Mouse (Mus musculus): ENCODE results near the gene L2hgdh. TPM values are rescaled to one million over a fixed set of nuclear protein-coding genes. Genes with fewer than 3 reads are reported as not detected.
A peak's percentile ranks its signal among the peaks of the same experiment; 100 is the strongest.

Gene L2hgdh
- polyA plus RNA-seq (2015; fragmentation: Nextera tagmentation; extraction: Ambion mirVana), result 21.3 and 22.8 TPM in 2 replicates

DNA sequence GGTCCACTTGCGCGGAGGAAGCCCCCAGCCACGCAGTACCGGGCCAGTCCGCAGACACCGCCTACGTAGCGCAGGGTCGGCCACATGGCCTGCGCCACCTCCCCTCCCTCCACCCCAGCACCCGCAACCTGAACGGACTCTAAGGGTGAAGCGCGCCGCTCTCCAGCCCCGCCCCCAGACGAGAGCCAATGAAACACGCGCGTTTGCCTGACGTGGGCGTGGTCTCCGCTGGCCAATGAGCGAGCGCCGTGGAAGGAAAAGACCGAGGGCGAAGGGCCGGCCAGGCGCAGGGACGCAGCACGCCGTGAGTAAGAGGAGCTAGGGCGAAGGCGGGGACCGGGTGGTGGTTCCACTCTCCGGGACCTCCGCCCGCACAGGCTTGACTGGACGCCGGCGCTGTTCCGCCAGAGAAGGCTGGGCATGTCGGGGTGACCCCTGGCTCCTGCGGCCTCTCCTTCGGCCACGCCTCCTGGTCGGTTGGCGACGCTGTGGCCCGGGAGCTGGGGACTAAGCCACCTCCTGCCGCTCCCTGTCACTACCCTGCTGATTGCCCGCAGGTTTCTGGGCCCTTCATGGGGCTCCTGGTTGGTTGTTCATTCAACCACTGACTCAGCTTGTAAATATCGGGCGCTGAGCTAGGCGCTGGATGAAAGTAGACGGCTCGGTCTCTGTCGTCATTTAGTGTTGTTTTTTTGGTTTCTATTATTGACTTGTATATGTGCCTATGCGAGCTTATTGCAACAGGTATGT, at the start of gene L2hgdh, which contains the start of gene Atp5s:
TSS of gene L2hgdh (minus strand) at position 163 of the 750 bp plus-strand sequence.
TSS of gene Atp5s (plus strand) at position 240 of the 750 bp plus-strand sequence.
- peak within 1 kb of the TSS; percentile 88 for H3K4me2 ChIP-seq (ENCODE audit: low read depth, low read length)
- H3K36me3 ChIP-seq (ENCODE audit: control insufficient read depth, insufficient read depth, low read length), result 0 out of 2 replicates have a peak, but pooled peaks cover 7% of the 10 kb centered on the region
- peak within 1 kb of the TSS; percentile 83 for H3K9ac ChIP-seq (ENCODE audit: low read depth, low read length)
- no peaks in the 10 kb centered on the region for H3K9me3 ChIP-seq (ENCODE audit: control insufficient read depth, low read length)
- ATAC-seq, result peak; percentile 97
- peak within 1 kb of the TSS; percentile 85 for H3K4me3 ChIP-seq (ENCODE audit: low read length)
- under 1% methylated on average over 60 of the region's 60 CpGs for WGBS
- H3K27me3 ChIP-seq (replicated peaks; ENCODE audit: control insufficient read depth, insufficient read depth, low read length), result no peaks in the 10 kb centered on the region
- peak within 1 kb of the TSS; percentile 96 for H3K27ac ChIP-seq (ENCODE audit: low read length)
- H3K4me1 ChIP-seq (ENCODE audit: control insufficient read depth, insufficient read depth, low read length), result peaks cover 16% of the 10 kb centered on the region

DNA sequence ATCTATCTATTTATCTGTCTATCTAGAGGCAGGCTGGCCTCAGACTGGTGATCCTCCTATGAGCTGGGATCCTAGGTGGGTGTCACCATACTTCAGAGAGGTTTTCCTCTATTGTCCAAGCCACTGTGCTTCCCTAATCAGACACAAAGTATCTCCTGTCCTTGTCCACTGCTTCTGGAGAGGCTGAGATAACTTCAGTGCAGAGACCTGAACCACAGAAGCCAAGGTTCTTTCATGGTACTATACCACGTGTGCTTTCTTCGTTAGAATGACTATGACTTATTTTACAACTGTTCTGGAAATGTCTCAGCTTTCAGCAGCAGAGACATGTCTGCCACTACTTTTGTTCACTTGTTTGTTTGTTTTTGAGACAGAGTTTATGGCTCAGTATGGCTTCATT, 44.2 kb upstream of the L2hgdh start:
- Histone ChIP-seq H3K4me1 (ENCODE audit: control insufficient read depth, insufficient read depth, low read length) (peaks cover 9% of the 10 kb centered on the region; the same call in 1 of the 2 replicates), H3K36me3 (ENCODE audit: control insufficient read depth, insufficient read depth, low read length) (no peaks in the 10 kb centered on the region), H3K27me3 (replicated peaks; ENCODE audit: control insufficient read depth, insufficient read depth, low read length) (no peaks in the 10 kb centered on the region), H3K9me3 (ENCODE audit: control insufficient read depth, low read length) (no peaks in the 10 kb centered on the region; the same call in 1 of the 2 replicates), H3K4me2 (ENCODE audit: low read depth, low read length) (no peak overlapping the region), H3K9ac (ENCODE audit: low read depth, low read length) (no peak overlapping the region), H3K27ac (ENCODE audit: low read length) (no peak overlapping the region), H3K4me3 (ENCODE audit: low read length) (no peak overlapping the region)
- no peak for ATAC-seq
- WGBS, result 85% methylated on average over 2 of the region's 2 CpGs

DNA sequence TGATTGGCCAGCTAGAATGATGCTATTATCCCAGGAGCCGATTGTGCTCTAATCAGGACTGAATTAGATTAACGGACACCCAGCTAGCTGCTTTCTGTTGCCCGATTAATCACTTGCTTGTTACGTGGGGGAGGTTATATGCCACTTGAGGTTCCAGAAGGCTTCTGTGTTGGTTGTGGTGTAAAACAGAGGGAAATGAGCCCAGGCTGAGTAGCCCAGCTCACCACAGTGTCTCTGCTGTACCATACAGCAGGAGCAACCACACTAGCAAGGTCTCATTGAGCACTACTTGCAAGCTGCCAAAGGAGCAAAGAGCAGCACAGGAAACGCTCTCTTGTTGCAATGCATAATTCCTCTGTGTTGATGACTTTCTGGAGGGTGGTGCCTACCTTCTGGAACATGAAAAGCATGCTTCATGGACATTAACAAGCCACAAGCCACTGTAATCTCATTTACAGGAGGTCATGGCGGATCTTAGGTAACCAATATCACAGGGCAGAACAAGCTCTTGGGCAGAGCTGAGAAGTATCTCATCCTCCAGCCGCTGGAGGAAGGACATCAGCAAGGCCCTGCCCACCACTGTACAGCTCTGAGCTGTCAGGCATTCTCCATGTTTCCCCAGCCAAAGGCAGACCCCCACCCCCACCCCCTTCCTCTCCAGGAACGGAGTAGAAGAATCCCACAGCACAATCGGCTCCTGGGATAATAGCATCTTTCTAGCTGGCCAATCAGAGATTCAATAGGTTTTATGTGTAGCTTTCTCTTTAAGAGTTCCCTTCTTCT, 43.0 kb upstream of the L2hgdh start:
- 56% methylated on average over 9 of the region's 9 CpGs for WGBS
- Histone ChIP-seq H3K4me3 (ENCODE audit: low read length) (no peak overlapping the region), H3K27ac (ENCODE audit: low read length) (no peak overlapping the region), H3K9ac (ENCODE audit: low read depth, low read length) (no peak overlapping the region), H3K27me3 (replicated peaks; ENCODE audit: control insufficient read depth, insufficient read depth, low read length) (no peaks in the 10 kb centered on the region), H3K36me3 (ENCODE audit: control insufficient read depth, insufficient read depth, low read length) (no peaks in the 10 kb centered on the region), H3K4me1 (ENCODE audit: control insufficient read depth, insufficient read depth, low read length) (peaks cover 9% of the 10 kb centered on the region; the same call in 1 of the 2 replicates), H3K4me2 (ENCODE audit: low read depth, low read length) (no peak overlapping the region), H3K9me3 (ENCODE audit: control insufficient read depth, low read length) (no peaks in the 10 kb centered on the region; the same call in 1 of the 2 replicates)
- ATAC-seq, result no peak

DNA sequence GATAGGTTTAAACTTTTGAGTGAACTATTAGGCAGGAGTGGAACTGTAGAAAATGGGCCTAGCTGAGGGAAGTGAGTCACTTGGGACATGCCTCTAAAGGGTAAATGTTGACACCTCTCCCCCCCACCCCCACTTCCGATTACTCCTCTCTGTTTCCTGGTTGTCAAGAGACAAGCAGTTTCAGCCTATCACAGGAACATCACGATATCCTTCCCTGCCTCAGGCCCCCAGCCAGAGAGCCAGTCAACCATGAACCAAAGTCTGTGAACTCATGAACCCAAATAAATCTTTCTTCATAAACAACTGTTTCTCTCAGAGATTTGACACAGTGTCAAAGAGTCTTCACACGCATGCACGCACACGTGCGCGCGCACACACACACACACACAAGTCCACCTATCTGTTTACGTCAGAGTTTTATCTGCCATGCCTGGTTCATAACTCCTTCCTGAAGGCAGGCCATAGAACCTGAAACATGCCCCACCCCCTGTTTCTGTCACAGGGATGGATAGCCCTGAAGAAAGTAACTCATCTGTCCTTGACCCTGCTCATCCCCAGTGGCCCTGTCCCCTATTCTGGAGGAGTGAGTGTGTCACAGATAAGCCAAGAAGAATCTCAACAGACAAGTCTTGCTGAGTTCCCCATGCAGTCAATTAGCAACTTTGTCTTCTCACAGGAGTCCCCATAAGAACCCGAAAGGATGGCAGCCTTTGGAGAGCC, 41.7 kb upstream of the L2hgdh start:
- no peaks in the 10 kb centered on the region for H3K36me3 ChIP-seq (ENCODE audit: control insufficient read depth, insufficient read depth, low read length)
- WGBS, result 72% methylated on average over 10 of the region's 10 CpGs
- no peak overlapping the region for H3K27ac ChIP-seq (ENCODE audit: low read length)
- peaks cover 9% of the 10 kb centered on the region; the same call in 1 of the 2 replicates for H3K4me1 ChIP-seq (ENCODE audit: control insufficient read depth, insufficient read depth, low read length)
- no peak for ATAC-seq
- no peak overlapping the region for H3K4me2 ChIP-seq (ENCODE audit: low read depth, low read length)
- no peaks in the 10 kb centered on the region for H3K27me3 ChIP-seq (replicated peaks; ENCODE audit: control insufficient read depth, insufficient read depth, low read length)
- H3K9ac ChIP-seq (ENCODE audit: low read depth, low read length), result no peak overlapping the region
- no peaks in the 10 kb centered on the region; the same call in 1 of the 2 replicates for H3K9me3 ChIP-seq (ENCODE audit: control insufficient read depth, low read length)
- H3K4me3 ChIP-seq (ENCODE audit: low read length), result no peak overlapping the region

DNA sequence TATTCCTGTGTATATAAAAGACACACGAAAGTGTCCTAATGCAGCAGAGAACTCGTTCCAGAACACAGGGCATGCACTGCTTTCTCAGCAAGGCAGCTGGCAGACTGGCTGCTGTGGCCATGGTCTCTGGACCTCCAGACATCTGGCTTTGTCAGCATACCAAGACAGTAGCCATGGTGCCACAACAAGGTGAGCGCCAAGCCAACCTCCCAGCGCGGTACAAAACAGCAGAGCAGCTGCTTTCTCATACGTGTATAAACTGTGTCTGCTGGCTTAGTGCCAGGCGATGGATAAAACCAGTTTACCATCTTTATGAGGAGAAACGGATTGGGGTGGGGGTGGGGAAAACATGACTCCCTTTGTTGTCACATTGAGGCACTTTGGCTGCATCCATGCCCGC, 40.9 kb upstream of the L2hgdh start:
- H3K27me3 ChIP-seq (replicated peaks; ENCODE audit: control insufficient read depth, insufficient read depth, low read length), result no peaks in the 10 kb centered on the region
- 59% methylated on average over 9 of the region's 9 CpGs for WGBS
- H3K36me3 ChIP-seq (ENCODE audit: control insufficient read depth, insufficient read depth, low read length), result no peaks in the 10 kb centered on the region
- H3K4me2 ChIP-seq (ENCODE audit: low read depth, low read length), result no peak overlapping the region
- H3K9me3 ChIP-seq (ENCODE audit: control insufficient read depth, low read length), result no peaks in the 10 kb centered on the region; the same call in 1 of the 2 replicates
- no peak overlapping the region for H3K9ac ChIP-seq (ENCODE audit: low read depth, low read length)
- no peak overlapping the region for H3K4me3 ChIP-seq (ENCODE audit: low read length)
- H3K4me1 ChIP-seq (ENCODE audit: control insufficient read depth, insufficient read depth, low read length), result peaks cover 9% of the 10 kb centered on the region; the same call in 1 of the 2 replicates
- no peak for ATAC-seq
- no peak overlapping the region for H3K27ac ChIP-seq (ENCODE audit: low read length)

DNA sequence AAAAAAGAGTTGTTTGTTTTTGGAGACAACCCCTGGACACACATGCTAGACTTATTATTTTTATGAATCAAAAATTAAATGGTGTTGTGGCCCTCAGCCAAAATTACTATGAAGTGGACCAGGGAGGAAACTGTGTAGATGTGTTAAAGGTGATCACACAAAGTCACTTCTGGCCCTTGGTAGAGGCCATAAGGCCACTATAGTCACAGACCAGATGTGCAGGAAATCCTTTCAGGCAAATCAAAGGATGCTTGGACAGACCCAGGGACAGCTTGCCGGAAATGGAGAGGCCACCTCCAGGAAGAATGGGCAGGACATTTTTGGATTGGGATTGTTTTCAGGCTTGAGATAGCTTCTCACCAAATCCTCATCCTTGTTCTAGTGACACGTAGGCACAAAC, 36.9 kb upstream of the L2hgdh start:
- Histone ChIP-seq H3K9me3 (ENCODE audit: control insufficient read depth, low read length) (no peaks in the 10 kb centered on the region), H3K4me1 (ENCODE audit: control insufficient read depth, insufficient read depth, low read length) (peaks cover 21% of the 10 kb centered on the region; the same call in 1 of the 2 replicates), H3K36me3 (ENCODE audit: control insufficient read depth, insufficient read depth, low read length) (no peaks in the 10 kb centered on the region), H3K9ac (ENCODE audit: low read depth, low read length) (no peak overlapping the region), H3K27me3 (replicated peaks; ENCODE audit: control insufficient read depth, insufficient read depth, low read length) (no peaks in the 10 kb centered on the region), H3K4me2 (ENCODE audit: low read depth, low read length) (no peak overlapping the region), H3K4me3 (ENCODE audit: low read length) (no peak overlapping the region), H3K27ac (ENCODE audit: low read length) (no peak overlapping the region)
- WGBS, result 72% methylated on average over 2 of the region's 2 CpGs
- no peak for ATAC-seq

DNA sequence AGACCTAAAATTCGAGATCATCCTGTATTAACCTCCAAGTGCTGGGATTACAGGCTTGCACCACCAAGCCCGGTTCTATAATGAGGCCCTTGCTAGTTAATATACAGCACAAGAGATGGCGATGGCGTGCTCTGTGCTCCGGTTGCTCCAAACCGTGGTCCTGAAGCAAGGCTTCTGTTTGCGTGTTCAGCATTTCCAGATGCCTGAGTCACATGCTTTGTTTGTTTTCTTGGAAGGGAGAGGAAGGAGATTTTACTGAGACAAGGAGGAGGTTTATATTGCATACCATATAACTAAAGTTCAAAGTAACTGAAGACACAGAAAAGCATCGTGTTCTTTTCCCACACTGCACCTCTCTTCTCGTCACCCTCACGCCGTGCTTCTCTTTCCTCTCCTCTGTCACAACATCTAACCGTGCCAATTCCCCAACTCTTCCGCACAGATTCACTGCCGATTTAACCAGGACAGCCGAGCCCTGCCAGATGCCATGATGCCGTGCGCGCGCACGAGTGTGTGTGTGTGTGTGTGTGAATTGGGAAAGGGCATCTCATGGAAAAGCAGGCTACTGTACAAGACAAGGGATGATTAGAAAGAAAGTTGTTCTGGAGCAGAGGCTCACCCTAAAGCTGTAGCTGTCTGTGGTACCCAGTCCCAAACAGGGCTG, 36.2 kb upstream of the L2hgdh start:
- H3K9me3 ChIP-seq (ENCODE audit: control insufficient read depth, low read length), result no peaks in the 10 kb centered on the region
- no peak overlapping the region for H3K4me2 ChIP-seq (ENCODE audit: low read depth, low read length)
- no peak overlapping the region for H3K9ac ChIP-seq (ENCODE audit: low read depth, low read length)
- no peak overlapping the region for H3K4me3 ChIP-seq (ENCODE audit: low read length)
- no peaks in the 10 kb centered on the region for H3K27me3 ChIP-seq (replicated peaks; ENCODE audit: control insufficient read depth, insufficient read depth, low read length)
- peaks cover 18% of the 10 kb centered on the region; the same call in 1 of the 2 replicates for H3K4me1 ChIP-seq (ENCODE audit: control insufficient read depth, insufficient read depth, low read length)
- H3K27ac ChIP-seq (ENCODE audit: low read length), result no peak overlapping the region
- no peaks in the 10 kb centered on the region for H3K36me3 ChIP-seq (ENCODE audit: control insufficient read depth, insufficient read depth, low read length)
- WGBS, result 80% methylated on average over 20 of the region's 20 CpGs
- ATAC-seq, result no peak

DNA sequence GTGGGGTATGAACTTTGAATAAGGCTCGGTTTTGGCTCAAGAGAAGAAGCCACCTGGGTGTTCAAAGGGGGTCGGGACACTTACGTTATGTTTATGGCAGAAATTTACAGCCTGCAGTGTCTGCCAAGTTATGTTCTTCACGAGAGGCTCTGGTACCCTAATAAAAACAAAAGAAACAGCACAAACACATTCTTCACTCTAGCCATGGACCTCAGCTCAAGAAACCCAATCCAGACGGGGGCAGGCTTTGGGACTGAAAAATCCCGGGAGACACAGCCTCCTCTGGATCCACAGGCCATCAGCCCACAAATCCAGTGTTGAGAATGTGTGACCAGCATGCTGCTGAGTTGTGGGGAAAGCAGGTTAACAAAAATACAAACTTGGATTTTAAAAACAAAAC, 35.3 kb upstream of the L2hgdh start:
- Histone ChIP-seq H3K4me1 (ENCODE audit: control insufficient read depth, insufficient read depth, low read length) (peaks cover 16% of the 10 kb centered on the region; the same call in 1 of the 2 replicates), H3K4me3 (ENCODE audit: low read length) (no peak overlapping the region), H3K9ac (ENCODE audit: low read depth, low read length) (no peak overlapping the region), H3K4me2 (ENCODE audit: low read depth, low read length) (no peak overlapping the region), H3K36me3 (ENCODE audit: control insufficient read depth, insufficient read depth, low read length) (no peaks in the 10 kb centered on the region), H3K27me3 (replicated peaks; ENCODE audit: control insufficient read depth, insufficient read depth, low read length) (no peaks in the 10 kb centered on the region), H3K27ac (ENCODE audit: low read length) (0 out of 2 replicates have a peak overlapping the region, but pooled peaks have one; percentile 30), H3K9me3 (ENCODE audit: control insufficient read depth, low read length) (no peaks in the 10 kb centered on the region)
- no peak for ATAC-seq
- 41% methylated on average over 6 of the region's 6 CpGs for WGBS
